Mouse (Mus musculus): Measurements from ENCODE around the gene Dnm1. TPM values are rescaled to one million over a fixed set of nuclear protein-coding genes. Genes with fewer than 3 reads are reported as not detected.

Gene Dnm1
- polyA plus RNA-seq, 1 experiment from 2014 or later = 11.8 TPM

DNA sequence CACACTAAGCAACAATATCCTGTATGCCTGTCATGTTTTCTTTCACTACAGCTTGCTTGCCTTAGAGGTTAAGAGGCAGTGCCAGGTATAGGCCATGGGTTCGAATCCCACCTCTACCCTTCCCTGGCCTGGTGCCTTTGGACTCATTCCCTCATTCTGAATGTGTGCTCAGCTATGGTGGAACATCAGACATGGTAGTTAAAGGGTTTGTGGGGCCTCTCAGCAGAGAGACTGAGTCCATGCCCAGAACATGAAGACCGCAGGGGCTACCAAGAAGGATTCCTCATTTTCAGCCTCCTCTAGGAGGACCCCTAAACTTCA, 9.8 kb downstream of the Dnm1 start:
- Histone ChIP-seq H3K27ac (ENCODE audit: low read length) (no peak overlapping the region), H3K9me3 (ENCODE audit: control insufficient read depth, low read length) (no peaks in the 10 kb centered on the region), H3K36me3 (ENCODE audit: control insufficient read depth, insufficient read depth, low read length) (no peaks in the 10 kb centered on the region), H3K4me2 (ENCODE audit: low read depth, low read length) (no peak overlapping the region), H3K4me3 (ENCODE audit: low read length) (no peak overlapping the region), H3K9ac (ENCODE audit: low read depth, low read length) (no peak overlapping the region), H3K4me1 (ENCODE audit: control insufficient read depth, insufficient read depth, low read length) (0 out of 2 replicates have a peak, but pooled peaks cover 2% of the 10 kb centered on the region), H3K27me3 (replicated peaks; ENCODE audit: control insufficient read depth, insufficient read depth, low read length) (no peaks in the 10 kb centered on the region)
- no peak for ATAC-seq
- 95% methylated on average over 2 of the region's 2 CpGs for WGBS

DNA sequence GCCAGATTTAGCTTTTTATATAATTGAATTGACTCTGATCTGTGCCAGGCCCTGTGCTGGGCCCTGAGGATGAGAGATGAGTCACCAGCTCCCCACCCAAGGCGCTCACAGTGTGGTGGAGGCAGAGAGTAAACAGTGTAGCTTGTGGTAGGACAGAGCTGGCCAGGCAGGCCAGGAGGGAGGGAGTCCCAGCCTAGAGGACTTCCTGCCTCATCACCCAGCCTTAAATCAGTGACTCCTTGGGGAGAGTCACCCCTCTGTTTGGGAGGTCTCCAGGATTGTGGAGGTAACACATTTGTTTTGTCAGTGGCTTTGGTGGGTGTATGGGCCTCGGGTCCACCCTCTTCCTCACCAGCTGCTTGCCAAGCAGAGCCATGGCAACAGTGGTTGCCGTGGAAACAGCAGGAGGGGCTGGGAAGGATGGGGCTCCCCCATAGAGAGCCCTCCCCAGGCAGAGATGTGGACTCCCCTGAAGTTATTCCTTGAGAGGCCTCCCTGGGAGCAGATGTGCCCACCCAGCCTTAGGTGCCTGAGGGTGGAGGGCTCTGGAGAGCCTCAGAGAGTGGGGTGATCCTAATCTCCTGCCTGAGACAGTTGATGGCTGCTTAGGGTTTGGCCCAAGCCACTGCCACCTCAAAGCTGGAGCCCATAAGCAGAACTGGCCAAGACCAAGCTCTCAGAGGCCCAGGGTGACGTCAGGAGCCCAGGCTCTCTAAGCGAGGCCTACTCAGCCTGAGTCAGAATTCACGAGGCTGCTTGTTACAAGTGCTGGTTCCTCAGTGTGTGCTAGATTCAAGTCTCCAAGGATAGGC, 10.4 kb downstream of the Dnm1 start:
- no peak overlapping the region for H3K27ac ChIP-seq (ENCODE audit: low read length)
- ATAC-seq = peak; percentile 60; the same call in 1 of the 2 replicates
- H3K4me2 ChIP-seq (ENCODE audit: low read depth, low read length) = no peak overlapping the region
- H3K9ac ChIP-seq (ENCODE audit: low read depth, low read length) = no peak overlapping the region
- H3K4me1 ChIP-seq (ENCODE audit: control insufficient read depth, insufficient read depth, low read length) = 0 out of 2 replicates have a peak, but pooled peaks cover 2% of the 10 kb centered on the region
- no peak overlapping the region for H3K4me3 ChIP-seq (ENCODE audit: low read length)
- no peaks in the 10 kb centered on the region for H3K36me3 ChIP-seq (ENCODE audit: control insufficient read depth, insufficient read depth, low read length)
- 63% methylated on average over 6 of the region's 6 CpGs for WGBS
- no peaks in the 10 kb centered on the region for H3K27me3 ChIP-seq (replicated peaks; ENCODE audit: control insufficient read depth, insufficient read depth, low read length)
- H3K9me3 ChIP-seq (ENCODE audit: control insufficient read depth, low read length) = no peaks in the 10 kb centered on the region

DNA sequence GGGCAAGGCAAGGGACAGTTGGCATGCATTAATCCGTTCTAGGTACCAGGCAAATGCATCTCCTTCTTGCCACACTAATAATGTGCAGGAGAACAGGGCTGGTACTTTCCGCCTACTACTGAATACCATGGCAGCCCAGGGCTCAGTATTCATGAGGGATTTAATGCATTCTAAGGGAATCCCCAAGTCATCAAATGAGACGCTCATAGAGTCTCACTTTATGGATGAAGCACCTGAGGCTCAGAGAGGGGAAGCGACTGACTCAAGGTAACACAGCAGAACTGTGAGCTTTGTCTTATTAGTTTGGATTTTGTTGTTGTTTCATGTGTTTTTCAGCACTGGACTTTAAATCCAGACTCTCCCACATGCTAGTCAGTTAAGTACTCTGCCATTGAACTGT, 11.1 kb downstream of the Dnm1 start:
- no peak overlapping the region for H3K4me3 ChIP-seq (ENCODE audit: low read length)
- 85% methylated on average over 4 of the region's 4 CpGs for WGBS
- no peaks in the 10 kb centered on the region for H3K9me3 ChIP-seq (ENCODE audit: control insufficient read depth, low read length)
- no peaks in the 10 kb centered on the region for H3K27me3 ChIP-seq (replicated peaks; ENCODE audit: control insufficient read depth, insufficient read depth, low read length)
- no peak overlapping the region for H3K4me2 ChIP-seq (ENCODE audit: low read depth, low read length)
- H3K36me3 ChIP-seq (ENCODE audit: control insufficient read depth, insufficient read depth, low read length) = no peaks in the 10 kb centered on the region
- 0 out of 2 replicates have a peak, but pooled peaks cover 2% of the 10 kb centered on the region for H3K4me1 ChIP-seq (ENCODE audit: control insufficient read depth, insufficient read depth, low read length)
- no peak for ATAC-seq
- no peak overlapping the region for H3K27ac ChIP-seq (ENCODE audit: low read length)
- no peak overlapping the region for H3K9ac ChIP-seq (ENCODE audit: low read depth, low read length)

DNA sequence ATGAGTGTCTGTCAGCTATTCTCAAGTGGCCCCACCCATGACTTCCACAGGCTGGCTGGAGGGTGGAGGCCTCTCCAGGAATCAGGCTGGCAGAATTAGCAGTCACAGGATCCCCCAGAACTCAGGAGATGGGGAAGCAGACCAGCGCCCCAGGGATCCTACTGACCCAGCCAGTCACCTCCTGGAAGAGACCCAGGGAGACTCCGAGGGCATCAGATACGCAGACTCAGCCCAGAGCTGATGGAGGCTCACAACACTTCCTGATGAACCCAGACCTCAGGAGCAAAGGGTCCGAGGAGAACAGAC, 11.6 kb downstream of the Dnm1 start:
- Histone ChIP-seq H3K4me2 (ENCODE audit: low read depth, low read length) (no peak overlapping the region), H3K9me3 (ENCODE audit: control insufficient read depth, low read length) (no peaks in the 10 kb centered on the region), H3K9ac (ENCODE audit: low read depth, low read length) (no peak overlapping the region), H3K4me3 (ENCODE audit: low read length) (no peak overlapping the region), H3K27me3 (replicated peaks; ENCODE audit: control insufficient read depth, insufficient read depth, low read length) (no peaks in the 10 kb centered on the region), H3K4me1 (ENCODE audit: control insufficient read depth, insufficient read depth, low read length) (0 out of 2 replicates have a peak, but pooled peaks cover 2% of the 10 kb centered on the region), H3K27ac (ENCODE audit: low read length) (no peak overlapping the region), H3K36me3 (ENCODE audit: control insufficient read depth, insufficient read depth, low read length) (no peaks in the 10 kb centered on the region)
- WGBS = 80% methylated on average over 4 of the region's 4 CpGs
- ATAC-seq = no peak

DNA sequence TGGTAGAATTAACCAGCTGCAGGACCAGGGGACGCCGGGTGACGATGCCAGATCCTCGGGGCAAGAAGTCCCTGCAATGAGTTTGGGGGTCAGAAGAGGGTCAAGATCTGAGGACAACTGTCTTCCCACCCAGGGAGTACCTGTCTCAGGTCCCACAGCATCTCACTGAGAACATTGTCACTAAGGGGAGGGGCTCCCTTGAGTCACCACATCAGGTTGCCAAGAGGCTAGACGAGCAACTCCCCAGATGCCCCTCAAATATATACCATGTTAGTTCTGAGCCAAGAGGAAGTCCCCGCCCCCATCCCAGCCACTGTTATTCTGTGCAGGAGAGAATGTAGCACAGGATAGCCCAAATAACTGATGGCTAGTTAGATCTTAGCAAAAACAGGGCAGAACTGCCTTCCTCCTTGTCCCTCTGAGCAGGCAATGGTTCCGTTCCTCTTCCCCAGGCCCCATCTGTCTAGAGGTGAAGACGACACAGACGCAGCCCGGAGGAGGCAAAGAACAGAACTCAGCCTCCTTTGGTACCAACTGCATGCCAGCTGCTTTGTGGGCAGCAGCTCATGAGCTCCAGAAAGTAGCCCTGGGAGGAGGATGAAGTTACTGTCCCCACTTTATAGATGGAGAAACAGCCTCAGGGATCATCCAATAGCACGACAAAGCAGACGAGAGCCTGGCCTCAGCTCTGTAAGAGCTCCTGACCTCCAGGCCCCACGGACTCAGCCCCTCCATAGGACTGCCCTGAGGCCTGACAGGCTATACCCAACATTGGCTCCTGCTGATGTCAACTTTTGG, 12.1 kb downstream of the Dnm1 start:
- Histone ChIP-seq H3K4me1 (ENCODE audit: control insufficient read depth, insufficient read depth, low read length) (0 out of 2 replicates have a peak, but pooled peaks cover 2% of the 10 kb centered on the region), H3K9ac (ENCODE audit: low read depth, low read length) (no peak overlapping the region), H3K9me3 (ENCODE audit: control insufficient read depth, low read length) (no peaks in the 10 kb centered on the region), H3K36me3 (ENCODE audit: control insufficient read depth, insufficient read depth, low read length) (no peaks in the 10 kb centered on the region), H3K27me3 (replicated peaks; ENCODE audit: control insufficient read depth, insufficient read depth, low read length) (no peaks in the 10 kb centered on the region), H3K4me3 (ENCODE audit: low read length) (no peak overlapping the region), H3K4me2 (ENCODE audit: low read depth, low read length) (no peak overlapping the region), H3K27ac (ENCODE audit: low read length) (no peak overlapping the region)
- ATAC-seq = no peak
- WGBS = 81% methylated on average over 13 of the region's 13 CpGs

DNA sequence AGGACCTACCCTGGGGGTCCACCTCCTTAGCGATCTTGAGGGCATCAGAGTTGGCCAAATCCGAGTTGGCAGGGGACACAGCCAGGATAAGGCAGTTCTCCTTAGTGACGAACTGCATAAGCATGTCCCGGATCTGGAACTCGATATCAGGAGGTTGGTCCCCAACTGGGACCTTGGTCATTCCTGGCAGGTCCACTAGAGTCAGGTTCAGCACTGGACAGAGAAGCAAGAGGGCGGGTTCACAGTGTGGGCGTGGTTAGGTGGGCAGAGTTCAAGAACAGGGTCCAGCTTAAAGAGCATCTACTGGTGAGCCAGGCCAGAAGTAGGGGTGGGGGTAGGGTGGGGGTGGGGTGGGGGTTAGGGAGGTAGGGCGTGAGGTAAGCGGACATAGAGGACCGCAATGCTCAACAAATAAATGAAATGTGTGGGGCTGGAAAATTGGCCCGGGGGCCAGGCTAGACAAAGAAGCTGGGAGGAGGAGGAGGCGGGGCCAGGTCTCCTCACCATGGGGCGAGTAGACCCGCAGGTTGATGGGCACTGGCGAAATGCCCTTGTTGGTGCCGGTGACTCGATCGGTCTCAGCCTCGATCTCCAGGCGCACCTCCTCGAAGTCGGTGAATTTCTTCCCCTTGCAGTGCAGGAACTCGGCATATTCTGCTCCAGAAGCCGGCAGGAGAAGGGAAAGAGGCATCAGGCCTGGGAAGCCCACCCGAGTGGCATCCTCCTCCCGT, 13.1 kb downstream of the Dnm1 start:
- H3K4me3 ChIP-seq (ENCODE audit: low read length) = no peak overlapping the region
- no peak for ATAC-seq
- no peak overlapping the region for H3K9ac ChIP-seq (ENCODE audit: low read depth, low read length)
- H3K4me1 ChIP-seq (ENCODE audit: control insufficient read depth, insufficient read depth, low read length) = 0 out of 2 replicates have a peak, but pooled peaks cover 2% of the 10 kb centered on the region
- no peak overlapping the region for H3K27ac ChIP-seq (ENCODE audit: low read length)
- 50% methylated on average over 26 of the region's 26 CpGs for WGBS
- H3K9me3 ChIP-seq (ENCODE audit: control insufficient read depth, low read length) = no peaks in the 10 kb centered on the region
- no peaks in the 10 kb centered on the region for H3K36me3 ChIP-seq (ENCODE audit: control insufficient read depth, insufficient read depth, low read length)
- H3K4me2 ChIP-seq (ENCODE audit: low read depth, low read length) = no peak overlapping the region
- no peaks in the 10 kb centered on the region for H3K27me3 ChIP-seq (replicated peaks; ENCODE audit: control insufficient read depth, insufficient read depth, low read length)

DNA sequence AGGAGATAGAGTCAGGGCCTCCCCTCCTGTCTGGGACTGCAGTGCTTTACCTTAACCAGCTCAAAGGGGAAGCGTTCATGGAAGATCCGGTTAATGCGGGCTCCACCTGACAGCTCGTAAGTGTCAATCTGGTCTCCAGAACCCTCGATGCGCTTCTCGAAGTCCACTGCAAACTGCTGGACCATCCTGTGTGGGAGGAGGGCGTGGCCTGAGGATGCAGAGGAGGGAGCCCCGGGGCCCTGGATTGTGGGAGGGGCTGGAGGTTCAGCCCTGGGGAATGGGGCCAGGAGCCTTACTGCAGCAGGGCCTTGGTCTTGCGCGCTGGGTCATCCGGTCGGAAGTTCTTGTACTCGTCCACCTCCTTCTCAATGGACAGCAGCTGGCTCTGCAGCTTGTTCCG, 17.2 kb downstream of the Dnm1 start:
- ATAC-seq = no peak

DNA sequence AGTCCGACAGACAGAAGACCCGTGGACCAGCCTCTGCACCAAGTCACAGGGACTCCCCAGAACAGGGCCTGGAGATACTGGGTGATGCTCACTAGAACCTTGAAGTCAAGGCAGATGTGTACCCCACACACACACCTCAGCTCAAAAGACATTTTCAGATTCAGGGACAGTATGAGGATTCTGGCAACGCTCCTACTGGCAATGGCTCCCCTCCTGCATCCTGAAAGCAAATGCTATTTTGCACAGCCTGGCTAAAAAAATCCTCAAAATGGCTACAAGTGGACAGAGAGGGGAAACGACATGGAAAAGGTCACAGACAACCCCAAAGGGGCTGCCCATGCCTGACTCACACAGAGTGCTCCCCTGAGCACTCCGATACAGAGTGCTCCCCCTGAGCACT, 21.0 kb downstream of the Dnm1 start:
- H3K4me1 ChIP-seq (ENCODE audit: control insufficient read depth, insufficient read depth, low read length) = 0 out of 2 replicates have a peak, but pooled peaks cover 4% of the 10 kb centered on the region
- no peak overlapping the region for H3K4me3 ChIP-seq (ENCODE audit: low read length)
- H3K9me3 ChIP-seq (ENCODE audit: control insufficient read depth, low read length) = no peaks in the 10 kb centered on the region
- H3K4me2 ChIP-seq (ENCODE audit: low read depth, low read length) = no peak overlapping the region
- WGBS = 89% methylated on average over 5 of the region's 5 CpGs
- H3K27me3 ChIP-seq (replicated peaks; ENCODE audit: control insufficient read depth, insufficient read depth, low read length) = no peaks in the 10 kb centered on the region
- 0 out of 2 replicates have a peak, but pooled peaks cover 3% of the 10 kb centered on the region for H3K36me3 ChIP-seq (ENCODE audit: control insufficient read depth, insufficient read depth, low read length)
- H3K9ac ChIP-seq (ENCODE audit: low read depth, low read length) = no peak overlapping the region
- no peak for ATAC-seq
- no peak overlapping the region for H3K27ac ChIP-seq (ENCODE audit: low read length)

More for the DNA sequence above, 17.2 kb downstream of the Dnm1 start:
- Histone ChIP-seq H3K4me2 (ENCODE audit: low read depth, low read length) (no peak overlapping the region), H3K4me1 (ENCODE audit: control insufficient read depth, insufficient read depth, low read length) (no peaks in the 10 kb centered on the region), H3K36me3 (ENCODE audit: control insufficient read depth, insufficient read depth, low read length) (0 out of 2 replicates have a peak, but pooled peaks cover 3% of the 10 kb centered on the region), H3K27me3 (replicated peaks; ENCODE audit: control insufficient read depth, insufficient read depth, low read length) (no peaks in the 10 kb centered on the region), H3K4me3 (ENCODE audit: low read length) (no peak overlapping the region), H3K9ac (ENCODE audit: low read depth, low read length) (no peak overlapping the region), H3K27ac (ENCODE audit: low read length) (no peak overlapping the region), H3K9me3 (ENCODE audit: control insufficient read depth, low read length) (no peaks in the 10 kb centered on the region)
- WGBS = 55% methylated on average over 15 of the region's 15 CpGs

DNA sequence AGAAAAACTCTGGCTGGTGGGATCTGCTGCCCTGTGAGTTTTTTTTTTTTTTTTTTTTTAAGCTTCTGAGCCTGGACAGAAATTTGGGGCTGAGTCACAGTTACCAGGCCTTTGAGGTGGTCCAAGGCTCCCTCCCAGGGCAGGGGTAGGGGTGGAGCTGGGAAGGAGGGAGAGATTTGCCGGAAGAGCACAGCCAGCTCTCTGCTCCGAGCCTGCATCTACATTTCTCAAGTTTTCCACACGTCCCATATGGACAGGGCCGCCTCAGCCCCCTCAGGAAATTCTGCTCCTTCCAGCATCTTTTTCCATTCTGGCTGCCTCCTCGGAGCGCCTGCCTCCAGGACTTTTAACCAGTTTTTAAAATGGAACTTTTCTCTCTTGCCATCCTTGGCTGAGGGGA, 23.6 kb downstream of the Dnm1 start:
- Histone ChIP-seq H3K9ac (ENCODE audit: low read depth, low read length) (peak overlapping the region; percentile 0; the same call in 1 of the 2 replicates), H3K4me2 (ENCODE audit: low read depth, low read length) (no peak overlapping the region), H3K27ac (ENCODE audit: low read length) (no peak overlapping the region), H3K9me3 (ENCODE audit: control insufficient read depth, low read length) (no peaks in the 10 kb centered on the region), H3K4me3 (ENCODE audit: low read length) (no peak overlapping the region), H3K27me3 (replicated peaks; ENCODE audit: control insufficient read depth, insufficient read depth, low read length) (no peaks in the 10 kb centered on the region), H3K36me3 (ENCODE audit: control insufficient read depth, insufficient read depth, low read length) (0 out of 2 replicates have a peak, but pooled peaks cover 3% of the 10 kb centered on the region), H3K4me1 (ENCODE audit: control insufficient read depth, insufficient read depth, low read length) (peaks cover 8% of the 10 kb centered on the region; the same call in 1 of the 2 replicates)
- 0 out of 2 replicates have a peak, but pooled peaks have one; percentile 29 for ATAC-seq
- WGBS = 50% methylated on average over 6 of the region's 6 CpGs
